Mouse (Mus musculus) gastrocnemius, postnatal 4 days (tissue): ENCODE results near the gene Ovca2. TPM values are rescaled to one million over a fixed set of nuclear protein-coding genes. Genes with fewer than 3 reads are reported as not detected.
A peak's percentile ranks its signal among the peaks of the same experiment; 100 is the strongest.

Experiments
- DNase-seq, 2 experiments: peaks; one replicate each; pipeline ENCODE4 v3.0.0; 2021 to 2022; ENCODE audit warnings: low spot score in 2 of 2, mixed read lengths in 2 of 2
- long read RNA-seq, 2 experiments: library from polyadenylated mRNA; stranded (forward); transcript quantifications; one replicate each; pipeline ENCODE4 v2.0.0; 2021
- total RNA-seq, 2 experiments: library from RNA; stranded (reverse); gene quantifications; 2 replicates each; pipeline ENCODE4 v1.2.3; 2021

Gene Ovca2
- 1 to 10 TPM; 6.6 to 6.8 TPM for total RNA-seq
- long read RNA-seq, experiment 1, transcript Ovca2-201 (2 exons, 2,670 nt) = major isoform, 8 of 9 reads
- long read RNA-seq, experiment 1, partial matches to known transcripts = 0 of 9 reads
- long read RNA-seq, experiment 1, other reads (novel, unspliced or antisense) = 1 of 9 reads
- long read RNA-seq, experiment 2, partial matches to known transcripts = 0 of 6 reads
- long read RNA-seq, experiment 2, other reads (novel, unspliced or antisense) = 3 of 6 reads

GRCm38 (mm10) chr11:75178672-75179208 is at the start of gene Ovca2:
Gene Ovca2 (minus strand): TSS chr11:75178835.
- peak; percentile 72 to 90 for DNase-seq

GRCm38 (mm10) chr11:75227632-75228031 is 49.0 kb upstream of the Ovca2 start:
- no peak for DNase-seq

- no peak for DNase-seq
Measured at GRCm38 (mm10) chr11:75224835-75225234, 46.2 kb upstream of the Ovca2 start.

GRCm38 (mm10) chr11:75224062-75224461 is 45.4 kb upstream of the Ovca2 start:
- no peak for DNase-seq

- no peak for DNase-seq
Measured at GRCm38 (mm10) chr11:75220517-75221145, 42.0 kb upstream of the Ovca2 start.

GRCm38 (mm10) chr11:75220115-75220514 is 41.5 kb upstream of the Ovca2 start:
- DNase-seq = peak in 1 of 2 experiments; percentile 37

GRCm38 (mm10) chr11:75214081-75214950 is 35.7 kb upstream of the Ovca2 start:
- DNase-seq = no peak

- DNase-seq = peak in 1 of 2 experiments; percentile 44
Measured at GRCm38 (mm10) chr11:75213372-75214080, 34.9 kb upstream of the Ovca2 start.

- no peak for DNase-seq
Measured at GRCm38 (mm10) chr11:75212876-75213275, 34.2 kb upstream of the Ovca2 start.

- DNase-seq = no peak
Measured at GRCm38 (mm10) chr11:75212031-75212667, 33.5 kb upstream of the Ovca2 start.

- DNase-seq = no peak
Measured at GRCm38 (mm10) chr11:75210755-75211154, 32.1 kb upstream of the Ovca2 start.

- no peak for DNase-seq
Measured at GRCm38 (mm10) chr11:75210093-75210492, 31.5 kb upstream of the Ovca2 start.

- no peak for DNase-seq
Measured at GRCm38 (mm10) chr11:75209363-75209762, 30.7 kb upstream of the Ovca2 start.

- no peak for DNase-seq
Measured at GRCm38 (mm10) chr11:75206347-75206746, 27.7 kb upstream of the Ovca2 start.

GRCm38 (mm10) chr11:75204472-75204871 is 25.8 kb upstream of the Ovca2 start:
- DNase-seq = no peak

- no peak for DNase-seq
Measured at GRCm38 (mm10) chr11:75203926-75204325, 25.3 kb upstream of the Ovca2 start.

- no peak for DNase-seq
Measured at GRCm38 (mm10) chr11:75201721-75202120, 23.1 kb upstream of the Ovca2 start.

GRCm38 (mm10) chr11:75200935-75201334 is 22.3 kb upstream of the Ovca2 start:
- DNase-seq = no peak

GRCm38 (mm10) chr11:75199951-75200350 is 21.3 kb upstream of the Ovca2 start:
- no peak for DNase-seq

- DNase-seq = no peak
Measured at GRCm38 (mm10) chr11:75198792-75199191, 20.2 kb upstream of the Ovca2 start.

- no peak for DNase-seq
Measured at GRCm38 (mm10) chr11:75197956-75198355, 19.3 kb upstream of the Ovca2 start.
